Mouse (Mus musculus) layer of hippocampus, adult 9-10 months (tissue): ENCODE measurements around the gene AC124108.1.

Experiments used
- DNase-seq: peaks from one replicate; pipeline ENCODE4 v3.0.0; 2022; ENCODE audit warnings: low spot score

The AC124108.1 gene

DNA sequence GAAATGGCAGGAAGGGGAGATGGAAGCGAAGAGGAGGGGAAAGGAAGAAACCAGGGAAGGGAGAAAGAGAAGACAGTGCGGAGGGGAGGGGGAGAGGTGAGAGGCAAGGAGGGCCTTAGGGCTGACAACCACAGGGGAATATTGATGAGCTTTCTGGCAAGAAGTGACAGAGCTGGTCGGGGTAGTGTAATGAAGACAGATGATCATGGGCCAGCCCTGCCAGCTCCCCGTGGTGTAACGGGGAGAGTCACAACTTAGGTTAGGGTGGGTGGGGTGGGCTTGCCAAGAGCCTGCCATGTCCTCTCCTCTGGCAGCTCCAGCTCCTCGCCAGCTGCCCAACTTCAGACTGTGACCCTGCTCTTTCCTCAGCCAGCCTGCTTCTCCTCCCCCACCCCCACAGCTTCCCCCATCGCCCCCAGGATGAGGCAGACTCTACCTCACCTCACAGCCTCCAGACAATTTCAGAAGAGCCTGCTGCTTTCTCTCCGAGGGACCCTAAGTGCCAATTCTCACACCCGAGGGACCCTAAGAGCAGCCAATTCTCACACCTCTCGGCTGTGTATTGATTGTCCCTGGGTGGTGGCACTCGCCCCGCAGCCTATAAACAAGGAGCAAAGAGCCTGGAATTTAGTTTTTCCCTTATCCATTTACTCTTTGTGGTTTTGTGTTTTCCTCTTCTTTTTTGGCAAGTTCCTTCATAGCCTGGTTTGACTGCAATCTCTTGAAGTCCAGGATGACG is 26.3 kb upstream of the AC124108.1 start:
- no peak for DNase-seq

DNA sequence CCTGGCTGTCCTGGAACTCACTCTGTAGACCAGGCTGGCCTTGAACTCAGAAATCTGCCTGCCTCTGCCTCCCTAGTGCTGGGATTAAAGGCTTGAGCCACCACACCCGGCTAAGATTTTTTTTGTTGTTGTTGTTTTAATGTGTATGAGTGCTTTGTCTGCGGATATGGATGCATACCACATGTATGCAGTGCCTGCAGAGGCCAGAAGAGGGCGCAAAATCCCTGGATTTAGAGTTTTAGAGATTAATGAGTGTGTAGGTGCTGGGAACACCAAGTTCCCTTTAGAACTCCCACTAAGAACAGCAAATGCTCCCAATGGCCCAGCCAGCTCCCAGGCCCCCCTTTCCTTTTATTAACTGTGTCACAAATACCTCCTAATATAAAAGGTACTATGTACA is 25.4 kb upstream of the AC124108.1 start:
- DNase-seq = no peak

DNA sequence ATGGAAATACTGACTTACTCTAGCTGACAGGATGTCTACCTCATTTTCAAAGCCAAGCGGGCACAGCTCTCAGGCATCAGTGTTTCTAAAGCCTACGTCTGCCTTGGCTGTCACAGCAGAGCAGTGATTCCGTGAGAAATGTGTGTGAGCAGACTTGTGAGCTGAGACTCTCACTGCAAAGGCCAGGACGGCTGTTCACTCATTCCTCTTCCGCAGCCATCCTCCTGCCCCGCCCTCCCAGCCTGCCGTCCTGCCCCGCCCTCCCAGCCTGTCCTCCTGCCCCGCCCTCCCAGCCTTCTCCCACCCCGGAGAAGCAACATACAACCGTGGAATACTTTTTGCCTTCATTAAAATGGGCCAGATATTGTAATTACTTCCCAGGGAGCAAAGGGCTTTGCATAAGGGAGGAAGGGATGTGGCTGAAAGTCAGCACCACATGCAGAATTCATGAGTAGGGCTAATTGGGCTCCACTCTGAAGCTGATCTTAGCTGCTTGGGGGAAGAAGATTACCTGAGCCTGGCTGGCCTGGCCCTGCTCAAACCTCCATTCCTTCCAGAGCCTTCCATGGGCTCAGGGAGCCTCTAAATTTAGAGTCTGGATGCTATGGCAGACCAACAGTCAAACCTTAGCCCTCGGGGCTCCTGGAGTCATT is 23.0 kb upstream of the AC124108.1 start:
- no peak for DNase-seq

DNA sequence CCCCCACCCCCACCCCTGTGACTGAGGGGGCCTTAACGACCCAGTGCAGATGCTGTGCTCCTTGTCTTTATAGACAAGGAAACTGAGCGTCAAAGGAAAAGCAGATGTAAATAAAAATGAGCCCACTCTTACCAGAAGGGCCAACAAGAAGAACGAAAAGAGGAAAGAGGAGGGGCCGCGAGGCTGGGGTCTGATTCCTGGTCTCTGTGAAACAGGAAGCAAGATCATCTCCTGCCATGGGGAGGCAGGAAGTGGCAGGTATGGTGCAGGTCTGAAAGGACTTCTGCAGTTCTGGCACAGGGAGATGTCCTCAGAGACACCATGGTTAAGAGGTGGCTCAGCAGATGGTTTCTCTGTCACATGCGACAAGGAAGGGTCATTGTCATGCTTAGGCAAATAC is 20.6 kb upstream of the AC124108.1 start:
- DNase-seq = no peak

DNA sequence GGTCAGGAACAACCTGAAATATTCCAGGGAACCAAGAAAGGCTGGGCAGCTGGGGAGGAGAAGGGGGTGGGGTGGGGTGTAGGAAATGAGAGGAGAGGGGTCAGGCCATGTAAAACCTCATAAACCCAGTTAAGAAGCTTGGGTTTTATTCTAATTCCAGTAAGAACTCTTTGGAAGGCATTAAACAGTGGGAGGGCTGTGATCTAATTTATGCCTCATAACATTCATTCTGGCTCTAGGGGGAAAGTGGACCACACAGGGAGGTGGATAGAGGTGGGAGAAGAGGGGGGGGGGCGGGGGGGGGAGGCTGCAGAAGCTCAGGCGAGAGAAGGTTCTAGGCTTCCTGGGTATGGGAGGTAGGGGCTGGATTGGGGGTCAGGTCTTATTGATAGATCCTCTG is 19.6 kb upstream of the AC124108.1 start:
- DNase-seq = no peak

DNA sequence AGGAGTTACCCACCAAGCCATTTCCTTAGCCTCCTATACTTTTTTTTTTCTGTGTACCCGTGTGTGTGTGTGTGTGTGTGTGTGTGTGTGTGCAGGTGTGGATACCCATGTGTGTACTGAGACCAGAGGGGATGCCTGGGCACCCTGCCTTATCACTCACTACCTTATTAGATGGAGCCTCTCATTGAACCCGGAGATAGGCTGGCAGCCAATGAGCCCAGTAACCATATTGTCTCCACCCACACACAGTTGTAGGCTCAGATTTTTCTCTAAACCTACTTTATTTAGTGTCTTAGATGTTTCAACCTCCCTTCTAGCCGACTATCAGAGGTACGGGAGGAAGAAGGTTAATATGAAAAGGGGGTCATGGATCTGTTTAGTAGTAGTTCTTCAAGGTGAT is 5.0 kb upstream of the AC124108.1 start:
- no peak for DNase-seq

DNA sequence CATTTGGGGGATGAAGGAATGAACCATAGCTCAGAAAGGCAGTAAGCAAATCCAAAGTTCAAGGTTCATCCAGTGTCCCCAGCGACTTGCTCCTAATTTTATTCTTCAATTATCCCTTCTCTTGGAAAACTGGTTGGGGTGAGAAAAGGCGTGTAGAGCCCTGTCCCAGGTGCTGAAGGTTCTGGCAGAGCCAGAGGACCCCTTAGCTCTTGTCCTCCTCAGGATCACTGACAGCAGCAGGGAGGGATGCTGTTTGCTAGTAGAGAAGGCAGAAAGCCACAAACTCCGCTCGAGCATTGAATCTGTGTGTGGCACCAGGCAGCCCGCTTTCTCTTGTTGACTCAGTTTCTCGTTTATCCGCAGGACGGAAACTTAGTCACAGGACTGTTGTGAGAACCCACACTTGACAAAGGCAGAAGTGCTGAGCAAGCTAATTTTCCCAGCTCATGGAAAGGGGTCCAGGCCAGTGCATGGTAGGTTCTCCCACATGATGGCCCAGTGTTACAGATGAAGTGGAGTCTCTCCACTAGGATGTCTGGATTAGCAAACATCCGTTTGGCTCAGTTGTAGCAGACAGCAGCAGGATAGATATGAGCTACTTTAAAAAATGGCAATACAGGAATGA is 2.7 kb upstream of the AC124108.1 start:
- DNase-seq = no peak

DNA sequence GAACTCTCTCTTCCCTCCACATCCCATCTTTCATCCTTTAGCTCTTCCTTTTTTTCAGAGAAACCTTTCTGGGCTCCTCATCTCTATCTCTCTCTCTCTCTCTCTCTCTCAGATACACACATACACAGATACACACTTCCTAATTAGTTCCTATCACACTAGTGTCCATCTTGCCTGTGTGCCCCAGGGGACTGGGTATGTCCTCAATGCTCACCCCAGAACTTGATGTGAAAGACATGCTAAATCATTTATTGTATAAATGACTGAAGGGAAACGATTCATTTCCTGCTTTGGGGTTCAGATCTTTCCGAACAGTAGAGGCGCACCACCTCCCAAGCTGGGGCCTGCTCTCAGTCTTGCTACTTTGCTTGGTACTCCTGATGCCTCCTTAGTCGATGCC is 2.0 kb upstream of the AC124108.1 start:
- DNase-seq = no peak

DNA sequence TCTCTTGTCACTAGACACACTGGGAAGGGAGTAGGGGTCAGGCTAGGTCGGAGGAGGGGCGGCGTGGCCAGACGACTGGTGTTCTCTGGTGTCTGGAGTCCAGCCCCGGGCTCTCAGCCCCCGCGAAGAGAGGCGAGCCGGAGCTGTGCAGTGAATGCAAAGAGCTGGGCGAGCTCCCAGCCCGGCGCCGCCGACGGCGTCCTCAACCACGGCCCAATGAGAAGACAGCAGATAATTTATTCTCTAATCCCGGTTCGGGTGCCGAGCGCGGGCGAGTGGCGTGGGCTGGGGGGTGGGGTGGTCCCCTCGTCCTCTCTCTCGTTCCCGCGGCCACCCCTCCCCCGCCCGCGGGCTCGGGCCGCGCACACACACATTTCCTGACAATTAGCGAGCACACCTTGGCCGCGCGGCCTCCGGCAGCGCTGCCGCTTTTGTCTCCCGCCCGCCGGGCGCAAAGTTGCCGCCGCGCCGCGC is 1.2 kb upstream of the AC124108.1 start:
- no peak for DNase-seq

DNA sequence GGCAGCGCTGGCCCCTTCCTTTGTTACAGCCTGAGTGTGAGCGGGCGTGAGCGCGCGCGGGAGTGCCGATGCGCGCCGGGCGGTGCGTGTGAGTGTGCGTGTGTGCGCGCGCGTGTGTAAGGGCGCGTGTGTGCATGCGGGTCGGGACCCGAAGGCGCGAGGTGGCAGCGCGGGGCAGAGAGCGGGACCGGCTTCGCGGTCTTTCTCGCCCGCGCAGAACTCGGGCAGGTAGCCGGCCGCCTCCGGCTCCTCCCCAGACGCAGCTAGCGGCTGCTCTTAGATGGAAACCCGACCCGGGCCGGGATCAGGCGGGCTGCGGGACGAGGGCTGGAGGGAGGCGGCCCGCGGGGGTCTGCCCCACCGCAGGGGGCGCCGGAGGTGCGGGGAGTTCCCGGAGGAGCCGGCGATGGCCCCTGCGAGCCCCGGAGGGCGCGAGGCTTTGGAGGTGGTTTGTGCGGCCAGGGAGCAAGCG is 600 bp upstream of the AC124108.1 start:
- no peak for DNase-seq

DNA sequence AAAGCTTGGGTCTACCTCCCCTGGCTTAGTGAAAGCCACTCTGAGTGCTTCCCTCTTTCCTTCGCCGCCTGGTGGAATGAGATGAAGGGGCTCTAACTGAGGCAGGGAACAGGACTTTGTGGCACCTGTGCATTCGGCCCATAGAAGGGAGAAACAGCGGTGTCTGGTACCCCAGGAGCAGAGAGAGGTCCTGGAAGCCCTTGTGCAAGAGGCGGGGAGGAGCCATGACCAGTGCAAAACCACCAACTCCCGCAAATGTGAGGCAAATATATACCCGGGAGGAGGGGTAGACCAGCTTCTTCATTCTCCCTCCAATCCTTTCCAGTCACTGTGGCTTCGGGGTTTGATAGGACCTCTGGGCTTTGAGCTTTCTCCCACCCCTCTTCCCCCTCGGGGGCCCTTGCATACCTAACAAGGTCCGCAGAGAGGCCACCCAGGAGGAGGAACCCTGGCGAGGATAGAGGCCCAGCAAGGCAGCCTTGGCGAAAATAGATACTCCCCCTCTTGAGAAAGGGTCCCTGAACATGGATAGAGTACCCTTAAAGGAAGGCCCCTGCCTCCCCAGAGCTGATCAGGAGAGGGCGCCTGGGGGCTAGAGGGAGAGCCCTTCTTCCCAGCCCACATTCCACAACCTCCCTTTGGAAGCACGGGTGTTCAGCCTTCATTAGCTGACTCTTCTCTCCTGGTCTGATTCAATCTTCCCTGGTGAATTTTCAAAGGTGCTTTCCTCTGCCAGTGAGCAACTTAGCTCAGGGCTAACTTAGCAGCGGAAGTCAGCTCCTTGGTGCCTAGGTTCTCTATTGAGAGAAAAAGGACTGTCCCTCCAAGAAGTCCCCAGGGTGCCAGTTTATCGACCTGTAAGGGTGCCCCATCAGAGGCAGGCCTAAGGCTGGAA is 776 bp downstream of the AC124108.1 start:
- no peak for DNase-seq

DNA sequence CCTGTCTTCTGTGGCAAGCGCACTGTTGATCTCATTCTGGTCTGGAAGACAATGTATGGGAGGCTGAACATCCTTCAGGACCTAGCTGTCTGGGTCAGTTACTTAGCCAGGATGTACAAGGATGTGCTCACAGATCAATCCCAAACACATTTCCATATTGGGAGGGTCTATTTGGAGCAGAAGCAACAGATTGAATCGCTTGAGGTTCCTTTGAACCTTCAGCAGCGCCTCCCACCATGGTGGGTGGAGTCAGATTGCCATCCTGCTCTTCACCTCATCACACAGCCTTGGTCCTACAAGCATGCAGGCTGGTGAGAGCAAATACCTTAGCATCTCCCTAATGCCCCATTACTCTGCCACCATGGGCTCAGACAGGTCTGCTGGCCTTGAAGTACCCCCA is 2.5 kb downstream of the AC124108.1 start:
- DNase-seq = no peak

DNA sequence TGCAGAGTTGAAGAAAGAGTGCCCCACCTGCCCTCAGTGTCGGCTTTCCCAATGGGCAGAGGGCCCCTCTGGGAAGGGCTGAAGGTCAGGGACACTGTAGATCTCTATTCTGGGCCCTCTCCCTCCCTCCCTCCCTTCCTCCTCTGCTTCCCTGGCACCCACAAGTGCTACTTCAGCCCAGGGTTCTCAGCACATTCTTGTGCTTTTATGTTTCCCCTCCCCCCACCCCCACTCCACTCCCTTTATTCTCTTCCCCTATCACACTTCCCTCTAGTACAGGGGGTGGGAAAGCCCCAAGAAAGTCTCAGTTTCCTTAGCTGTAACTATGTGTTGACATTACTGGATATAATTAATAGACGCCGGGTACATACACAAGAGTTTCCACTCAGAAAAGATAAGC is 3.4 kb downstream of the AC124108.1 start:
- DNase-seq = no peak

DNA sequence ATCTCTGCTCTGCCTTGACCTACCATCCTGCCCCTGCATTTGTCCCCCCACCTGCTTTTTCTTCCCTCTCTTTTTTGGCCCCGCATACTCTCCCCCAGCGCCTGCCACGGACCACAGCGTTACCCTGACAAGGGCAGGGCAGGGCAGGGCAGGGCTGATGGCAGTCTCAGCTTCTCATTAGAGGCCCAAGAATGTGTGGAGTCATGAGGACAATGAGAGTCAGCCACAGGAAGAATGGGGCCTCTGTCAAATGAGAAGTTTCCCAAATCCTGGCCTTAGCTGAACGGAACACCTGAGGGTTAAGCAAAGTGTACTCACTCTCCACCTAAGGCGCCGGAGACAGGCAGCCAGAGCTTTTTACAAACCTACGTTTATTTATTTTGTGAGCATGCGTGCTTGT is 3.8 kb downstream of the AC124108.1 start:
- no peak for DNase-seq

DNA sequence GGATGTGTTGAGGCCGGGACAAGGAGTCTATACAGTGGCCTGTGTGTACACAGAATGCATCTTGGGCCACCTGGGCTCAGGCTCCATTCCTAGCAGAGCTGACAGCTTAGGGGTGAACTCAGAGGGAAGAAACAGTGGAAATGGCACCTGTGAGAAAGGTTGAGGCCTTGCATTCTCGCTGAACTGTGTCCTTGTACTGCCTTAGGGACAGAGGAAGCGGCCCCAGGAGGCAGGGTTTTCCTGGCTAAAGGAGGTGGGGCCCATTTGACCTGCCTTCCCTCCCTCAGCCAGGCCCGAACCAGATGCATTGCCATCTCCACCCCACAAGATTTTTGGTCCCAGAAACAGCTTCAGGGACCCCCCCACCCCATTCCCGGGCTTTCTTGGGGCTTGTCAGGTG is 4.4 kb downstream of the AC124108.1 start:
- no peak for DNase-seq

DNA sequence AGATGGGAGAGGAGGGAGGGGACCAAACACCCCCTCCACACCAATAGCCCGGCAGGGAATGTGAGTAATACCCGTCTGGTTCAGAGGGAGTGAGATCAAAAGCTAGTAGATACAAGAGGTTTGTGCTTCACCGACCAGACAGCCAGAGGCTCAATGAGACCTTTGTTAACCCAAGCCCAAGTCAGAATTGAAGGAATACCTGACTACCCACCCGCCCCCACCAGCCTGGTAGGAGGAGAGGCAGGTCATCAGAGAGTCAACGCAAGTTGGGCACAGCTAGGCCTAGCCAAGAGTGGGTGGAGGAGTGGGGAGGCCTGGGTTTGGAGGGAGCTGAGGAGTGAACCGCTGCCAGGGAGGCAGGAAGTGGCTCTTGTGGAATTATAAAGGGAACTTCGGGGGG is 5.1 kb downstream of the AC124108.1 start:
- no peak for DNase-seq

DNA sequence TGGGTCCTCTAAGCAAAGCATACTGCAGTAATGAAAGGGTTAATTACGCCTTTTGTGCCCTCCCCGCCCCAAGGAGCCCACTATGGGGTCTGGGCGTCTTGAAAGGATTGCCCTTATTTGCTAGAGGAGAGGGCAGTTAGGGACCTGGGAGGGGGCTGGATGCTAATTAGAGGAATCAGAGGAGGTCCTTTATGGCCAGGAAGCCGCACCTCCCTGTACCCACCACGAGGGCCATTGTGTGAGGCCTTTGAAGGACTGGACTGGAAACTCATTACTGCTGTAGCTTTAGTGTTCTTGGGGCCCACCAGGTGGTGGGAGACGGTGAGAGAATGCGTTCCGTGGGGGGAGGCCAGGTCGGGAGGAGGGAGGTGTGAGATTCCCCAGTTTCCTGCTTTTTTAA is 6.4 kb downstream of the AC124108.1 start:
- DNase-seq = no peak

DNA sequence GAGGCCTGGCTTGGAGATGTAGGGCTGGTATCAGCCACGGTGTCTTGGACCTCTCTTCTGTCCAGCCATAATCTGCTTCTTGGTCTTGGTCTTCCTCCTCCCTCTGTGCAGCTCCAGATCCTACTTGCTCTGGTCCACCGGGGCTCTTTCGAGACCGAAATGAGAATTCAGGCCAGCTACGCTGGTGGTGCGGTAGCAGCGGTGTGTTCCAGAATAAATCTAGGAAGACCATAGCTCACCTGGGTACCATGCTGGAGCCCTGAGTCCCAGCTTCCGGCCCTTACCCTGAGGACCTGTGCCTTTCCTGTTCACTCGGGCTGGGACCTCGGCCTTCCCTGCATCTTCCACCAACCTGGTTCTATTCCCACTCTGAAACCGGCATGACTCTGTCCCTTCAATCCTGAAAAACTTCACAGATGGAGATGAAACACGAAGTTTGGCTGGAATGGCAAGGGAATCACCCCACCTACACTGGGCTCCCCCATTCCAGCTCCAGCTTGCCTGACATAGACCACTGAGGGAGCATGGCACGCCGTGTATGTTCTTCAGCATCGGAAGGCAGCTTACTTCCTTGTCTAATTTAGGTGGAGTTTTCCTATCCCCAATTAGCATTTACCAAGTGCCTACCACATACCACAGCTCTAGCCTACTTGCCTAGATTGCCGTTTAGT is 7.3 kb downstream of the AC124108.1 start:
- DNase-seq = no peak

DNA sequence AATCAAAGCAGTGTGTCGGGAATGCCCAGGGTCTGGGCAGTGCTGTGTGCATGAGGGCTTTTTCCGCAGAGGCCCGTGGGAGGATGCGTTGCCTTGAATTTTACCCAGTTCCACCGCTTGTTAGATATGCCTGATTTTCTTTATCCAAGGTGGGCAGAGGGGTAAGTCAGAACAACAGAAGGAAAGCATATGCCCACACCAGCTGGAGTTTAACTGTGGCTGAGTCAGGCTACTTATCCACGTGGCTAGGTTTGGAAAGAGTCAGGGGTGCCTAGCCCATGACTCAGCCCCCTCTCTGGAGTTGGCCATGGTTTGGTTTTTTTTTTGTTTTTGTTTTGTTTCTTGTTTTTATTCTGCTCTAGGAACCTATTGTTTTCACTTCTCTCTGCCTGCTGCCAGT is 8.0 kb downstream of the AC124108.1 start:
- DNase-seq = no peak

DNA sequence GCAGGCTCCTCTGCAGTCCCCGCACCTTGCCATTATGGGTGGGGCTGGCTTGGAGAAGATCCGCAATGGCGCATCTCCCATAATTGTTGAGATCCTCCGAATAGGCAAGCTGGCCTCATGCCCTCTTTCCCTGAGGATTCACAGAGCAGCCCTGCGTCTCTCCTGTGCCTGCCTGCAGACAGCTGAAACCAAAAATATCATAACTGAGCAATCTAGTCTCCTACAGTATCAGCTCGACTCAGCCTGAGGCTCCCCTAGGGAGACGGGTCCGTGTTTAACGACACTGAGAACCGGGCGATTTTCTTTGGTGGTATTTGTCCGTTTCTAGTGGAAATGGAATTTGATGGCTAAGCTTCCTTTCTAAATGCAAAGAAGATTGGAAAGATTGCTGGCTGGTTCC is 8.7 kb downstream of the AC124108.1 start:
- no peak for DNase-seq
